Mouse (Mus musculus): ENCODE measurements around the gene Zc3h18. TPM values are rescaled to one million over a fixed set of nuclear protein-coding genes. Genes with fewer than 3 reads are reported as not detected.

Zc3h18 gene
- total RNA-seq, 2 experiments from 2014 or later, result 36.0 to 39.4 TPM

- intact Hi-C loops (cut with DNase I), result no loop called here
- DNase-seq (ENCODE audit: low spot score in 2 of 2), result no peak
Observed at GRCm38 (mm10) chr8:122454409-122454808, 78.0 kb downstream of the Zc3h18 start.

DNA sequence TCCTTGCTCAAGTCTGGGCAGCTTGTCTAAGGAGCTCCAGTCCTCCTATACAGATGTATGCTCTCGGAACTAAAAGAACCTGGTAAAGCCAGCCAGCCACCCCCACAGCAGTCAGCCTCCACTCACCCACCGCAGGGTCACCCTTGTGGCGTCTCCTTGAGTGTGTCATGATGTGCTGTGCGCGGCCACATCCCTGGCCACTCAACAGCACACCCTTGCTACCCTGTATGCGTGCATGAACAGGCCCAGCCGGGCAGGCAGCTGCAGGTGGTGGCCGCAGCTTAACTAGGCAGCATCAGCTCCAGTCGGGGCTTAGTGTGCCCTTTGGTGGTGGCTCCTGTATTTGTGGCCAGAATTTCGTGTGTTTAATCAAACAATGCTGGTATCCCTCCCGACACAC is 80.8 kb downstream of the Zc3h18 start:
- no peak for DNase-seq (ENCODE audit: low spot score in 2 of 2)
- intact Hi-C loops (cut with DNase I), result no loop called here

- intact Hi-C loops (cut with DNase I), result no loop called here
- no peak for DNase-seq (ENCODE audit: low spot score in 2 of 2)
Observed at GRCm38 (mm10) chr8:122459218-122459900, 83.0 kb downstream of the Zc3h18 start.

GRCm38 (mm10) chr8:122459990-122460389 is 83.6 kb downstream of the Zc3h18 start:
- intact Hi-C loops (cut with DNase I), result no loop called here
- DNase-seq (ENCODE audit: low spot score in 2 of 2), result no peak

DNA sequence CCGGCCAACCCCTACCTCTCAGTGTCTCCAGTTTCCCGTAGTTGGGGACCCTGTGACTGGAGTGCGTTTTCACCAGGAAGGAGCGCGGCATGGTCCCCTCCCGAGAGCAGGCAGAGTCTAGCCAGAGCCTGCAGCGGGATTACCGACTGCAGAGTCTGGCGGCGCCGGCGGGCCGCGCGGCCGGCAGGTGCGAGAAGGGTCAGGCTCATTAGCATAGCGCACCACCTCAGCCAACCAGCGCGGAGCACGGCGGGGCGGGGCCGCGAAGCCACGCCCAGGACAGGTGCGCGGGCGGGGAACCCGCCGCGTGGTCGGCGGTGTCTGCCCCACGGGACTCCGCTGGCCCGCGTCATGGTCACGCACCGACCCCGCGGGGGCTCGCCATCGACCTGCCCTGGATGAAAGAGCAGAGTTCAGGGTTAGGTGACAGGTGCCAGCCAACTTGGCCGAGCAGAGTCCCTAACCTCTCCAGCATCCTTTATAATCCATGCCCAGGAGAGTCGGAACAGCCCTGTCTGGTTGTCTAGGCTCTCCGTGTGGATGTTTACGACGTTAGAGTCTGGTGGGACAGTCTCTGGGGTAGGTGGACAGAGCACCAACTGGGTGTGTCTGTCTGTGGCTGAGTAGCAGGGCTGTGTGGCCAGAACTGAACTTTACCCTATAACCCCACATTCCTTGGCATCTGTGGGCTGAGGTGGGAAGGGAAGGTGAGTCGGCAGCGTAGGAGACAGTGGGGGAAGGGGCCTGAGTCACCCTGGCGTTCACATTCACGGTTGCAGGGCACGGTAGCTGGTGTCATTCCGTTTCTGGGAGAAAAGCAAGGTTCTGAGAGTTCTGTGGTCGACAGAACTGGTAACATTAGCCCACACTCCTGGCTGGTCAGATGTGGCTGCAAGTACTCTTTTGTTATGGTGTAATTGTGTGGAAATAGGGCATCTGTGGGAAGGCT is 84.4 kb downstream of the Zc3h18 start, which contains the start of gene Snai3:
Snai3 (minus strand) TSS at position 210 of the 949 bp plus-strand sequence.
- DNase-seq (ENCODE audit: low spot score in 2 of 2), result no peak
- intact Hi-C loops (cut with DNase I), result no loop called here

- peak; percentile 46 to 67 for DNase-seq (ENCODE audit: low spot score in 2 of 2)
- intact Hi-C loops (cut with DNase I), result no loop called here
Observed at GRCm38 (mm10) chr8:122461473-122462148, 85.2 kb downstream of the Zc3h18 start.

DNA sequence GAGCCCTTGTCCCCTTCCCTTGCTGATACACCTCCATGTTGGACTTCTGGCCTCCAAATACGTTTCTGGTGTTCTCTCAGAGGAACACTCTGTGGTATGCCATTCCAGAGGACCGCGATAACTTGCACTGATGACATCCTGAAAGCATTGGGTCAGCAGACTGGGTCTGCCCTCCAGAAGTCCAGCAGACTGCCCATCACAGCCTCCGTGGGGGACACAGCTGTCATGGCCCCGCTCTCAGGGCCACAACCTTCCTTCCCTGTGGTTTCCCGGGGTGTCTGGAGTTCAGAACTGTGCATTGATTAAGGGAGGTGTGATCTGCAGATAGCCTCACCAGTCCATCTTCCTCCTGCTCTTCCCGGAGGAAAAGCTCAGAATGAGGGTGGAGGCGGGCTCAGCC is 86.1 kb downstream of the Zc3h18 start:
- no peak for DNase-seq (ENCODE audit: low spot score in 2 of 2)
- intact Hi-C loops (cut with DNase I), result no loop called here

GRCm38 (mm10) chr8:122463651-122464640 is 87.5 kb downstream of the Zc3h18 start:
- intact Hi-C loops (cut with DNase I), result no loop called here
- DNase-seq (ENCODE audit: low spot score in 2 of 2), result no peak

DNA sequence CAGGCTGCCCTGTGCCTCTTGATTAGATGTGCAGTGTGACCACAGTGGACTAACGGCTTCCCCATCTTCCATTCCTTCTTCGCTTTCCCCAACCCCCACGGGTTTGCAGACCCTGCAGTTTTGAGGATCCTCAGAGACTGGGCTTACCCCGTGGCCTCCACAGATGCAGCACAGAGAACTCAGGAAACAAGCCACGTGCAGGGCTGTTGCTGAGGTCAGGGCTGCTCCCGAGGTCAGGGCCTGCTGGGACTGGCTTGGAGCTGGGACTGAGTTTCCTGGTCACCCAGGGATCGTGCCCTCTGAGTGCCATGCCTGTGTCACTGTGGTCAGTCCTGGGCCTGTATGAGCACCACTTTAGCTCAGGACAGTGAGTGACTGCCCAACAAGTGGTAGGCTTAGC is 88.6 kb downstream of the Zc3h18 start:
- intact Hi-C loops (cut with DNase I), result no loop called here
- DNase-seq (ENCODE audit: low spot score in 2 of 2), result no peak

Other genes starting within 250 kb of the Zc3h18 start
- gene Zfpm1, start 94.5 kb upstream of the Zc3h18 start, total RNA-seq (2021), result 10 to 100 TPM; 20.4 to 25.2 TPM
- gene Trhr2, start 15.9 kb upstream of the Zc3h18 start, total RNA-seq (2021), result 1 to 10 TPM; 2.3 to 3.0 TPM
- not detected for gene Il17c, start 45.4 kb downstream of the Zc3h18 start, total RNA-seq (2021)
- 1 to 10 TPM; 8.6 to 9.9 TPM for gene Cyba, start 56.3 kb downstream of the Zc3h18 start, total RNA-seq (2021)
- gene Mvd, start 66.8 kb downstream of the Zc3h18 start, total RNA-seq (2021), result 10 to 100 TPM; 32.7 to 34.4 TPM
- gene Snai3, start 84.1 kb downstream of the Zc3h18 start, total RNA-seq (2021), result not detected
- gene Rnf166, start 99.5 kb downstream of the Zc3h18 start, total RNA-seq (2021), result 10 to 100 TPM; 22.4 to 23.2 TPM
- 10 to 100 TPM; 23.9 to 30.9 TPM for gene Ctu2, start 99.5 kb downstream of the Zc3h18 start, total RNA-seq (2021)
- 10 to 100 TPM; 10.1 to 12.2 TPM for gene Piezo1, start 174.7 kb downstream of the Zc3h18 start, total RNA-seq (2021)
- 1 to 10 TPM; 2.2 to 3.5 TPM for gene Cdt1, start 191.4 kb downstream of the Zc3h18 start, total RNA-seq (2021)
- 10 to 100 TPM; 73.7 to 81.1 TPM for gene Aprt, start 200.3 kb downstream of the Zc3h18 start, total RNA-seq (2021)
- 10 to 100 TPM in 1 of 2 experiments, 1 to 10 TPM in 1; 9.7 to 10.3 TPM for gene Galns, start 234.9 kb downstream of the Zc3h18 start, total RNA-seq (2021)
- gene Trappc2l, start 235.0 kb downstream of the Zc3h18 start, total RNA-seq (2021), result 10 to 100 TPM; 84.2 to 85.9 TPM
- gene Pabpn1l, start 246.1 kb downstream of the Zc3h18 start, total RNA-seq (2021), result not detected